Mouse (Mus musculus) kidney, postnatal 14 days (tissue): ENCODE measurements around the gene Selenot.
"Not testable (repeated sequence)": the region's sequence is repeated elsewhere in the genome, so short reads cannot be mapped to it uniquely, and the experiment has no call there.

ENCODE experiments used
- DNase-seq: peaks from one replicate; pipeline ENCODE4 v3.0.0; 2022; ENCODE audit warnings: mixed read lengths

Gene Selenot

DNA sequence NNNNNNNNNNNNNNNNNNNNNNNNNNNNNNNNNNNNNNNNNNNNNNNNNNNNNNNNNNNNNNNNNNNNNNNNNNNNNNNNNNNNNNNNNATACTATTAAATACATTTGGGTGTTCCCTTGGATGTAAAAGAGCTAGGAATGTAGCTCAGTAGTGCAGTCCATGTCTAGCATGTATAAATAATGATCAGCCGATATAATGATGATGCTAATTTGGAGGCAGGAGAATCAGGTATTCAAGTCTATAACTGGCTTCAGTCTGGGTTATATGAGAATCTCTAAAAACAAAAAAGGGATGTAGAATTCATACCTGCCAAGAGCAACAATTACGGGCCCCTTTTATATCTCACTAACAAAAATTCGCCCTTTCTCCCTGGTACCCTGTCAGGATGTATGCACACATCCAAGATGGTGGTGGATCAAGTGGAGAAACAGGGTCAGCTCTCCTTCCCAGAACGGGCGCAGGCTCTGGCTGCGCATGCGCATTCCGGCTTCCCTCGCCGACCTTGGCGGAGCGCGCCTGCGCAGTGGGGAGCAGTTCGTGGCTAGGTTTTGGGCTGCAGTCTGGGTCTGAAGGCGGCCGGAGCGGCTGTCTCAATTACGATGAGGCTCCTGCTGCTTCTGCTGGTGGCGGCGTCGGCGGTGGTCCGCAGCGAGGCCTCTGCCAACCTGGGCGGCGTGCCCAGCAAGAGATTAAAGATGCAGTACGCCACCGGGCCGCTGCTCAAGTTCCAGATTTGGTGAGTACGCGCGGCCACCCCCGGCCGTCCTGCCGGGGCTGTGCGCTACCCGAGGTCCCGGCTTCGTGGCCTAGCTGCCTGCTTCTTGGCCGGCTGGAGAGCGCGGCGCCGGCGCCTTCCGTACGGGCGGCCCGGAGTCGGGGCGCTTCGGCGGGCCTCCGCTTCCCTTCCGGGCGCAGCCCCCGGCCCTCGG, at the start of gene Selenot:
Gene Selenot, plus strand, starts transcription at position 500 of the 930 bp plus-strand sequence.
- peak; percentile 98 for DNase-seq

DNA sequence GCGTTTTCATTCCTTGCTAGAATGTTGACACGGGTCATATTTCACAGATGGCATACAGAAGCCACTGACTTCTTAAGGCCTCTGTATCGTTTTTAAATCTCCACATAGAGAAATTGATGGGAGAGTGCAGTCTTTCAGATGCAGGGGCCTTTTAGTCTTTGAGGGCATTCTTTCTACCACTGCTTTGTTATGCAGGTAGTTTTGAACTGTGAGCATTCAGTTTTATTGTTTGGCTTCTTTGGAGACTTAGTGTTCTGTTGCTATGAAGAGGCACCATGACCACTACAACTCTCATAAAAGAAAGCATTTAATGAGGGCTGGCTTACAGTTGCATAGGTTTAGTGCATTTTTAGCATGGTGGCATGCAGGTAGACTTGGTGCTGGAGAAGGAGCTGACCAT, 39.9 kb upstream of the Selenot start:
- DNase-seq, result no peak

DNA sequence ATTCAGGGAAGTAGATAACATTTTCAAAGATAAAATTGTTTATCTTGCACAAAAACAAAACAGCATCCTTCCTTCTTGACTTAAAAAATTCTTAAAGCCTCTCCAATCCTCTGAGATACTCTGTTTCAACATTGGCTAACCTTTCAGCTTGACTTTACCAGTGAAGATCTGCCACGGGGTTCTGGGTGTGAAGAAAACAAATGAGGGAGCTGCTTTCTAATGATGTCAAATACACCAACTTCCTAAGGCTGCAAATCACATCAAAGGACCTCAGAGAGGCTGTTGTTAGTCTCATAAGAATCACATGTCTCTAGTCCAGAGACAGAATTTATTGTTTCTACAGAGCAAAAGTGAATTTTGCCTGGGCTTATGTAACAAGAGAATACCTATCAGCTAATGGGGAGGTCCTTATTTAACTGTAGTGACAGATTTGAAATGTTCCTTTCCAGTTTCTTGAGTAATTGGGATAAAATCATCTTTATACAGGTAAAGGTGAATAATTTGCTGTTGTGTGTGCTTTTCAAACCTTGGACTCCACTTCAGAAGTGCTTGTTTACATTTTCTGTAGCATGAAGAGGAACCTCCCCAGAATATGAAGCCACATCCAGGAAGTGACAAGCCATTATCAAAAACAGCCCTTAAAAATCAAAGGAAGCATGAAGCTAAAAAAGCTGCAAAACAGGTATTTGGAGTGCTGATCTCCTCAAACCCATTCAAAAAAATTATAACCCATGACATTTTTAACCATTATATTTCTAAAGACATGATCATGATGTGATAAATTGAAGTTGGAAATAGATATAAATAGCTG, 24.2 kb upstream of the Selenot start:
- DNase-seq, result no peak

DNA sequence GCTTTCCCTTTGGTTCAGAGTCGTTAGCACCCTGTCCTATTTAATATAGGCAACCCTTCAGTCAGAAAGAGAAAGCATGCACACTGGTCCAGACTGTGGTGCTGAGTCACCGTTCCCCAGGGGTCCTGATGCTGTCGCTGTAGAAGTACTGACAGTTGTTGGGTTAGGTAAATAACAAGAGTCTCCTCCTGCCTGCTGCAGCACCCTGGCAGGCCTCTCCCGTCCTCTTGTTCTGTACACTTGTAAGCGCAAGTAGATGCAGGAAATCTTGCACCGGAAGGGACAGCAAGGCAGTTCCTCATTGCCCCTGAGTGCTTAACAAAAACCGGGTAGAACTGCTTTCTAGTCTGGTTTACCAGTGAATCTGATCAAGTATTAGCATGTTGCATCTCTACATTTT, 19.8 kb upstream of the Selenot start:
- DNase-seq, result no peak

DNA sequence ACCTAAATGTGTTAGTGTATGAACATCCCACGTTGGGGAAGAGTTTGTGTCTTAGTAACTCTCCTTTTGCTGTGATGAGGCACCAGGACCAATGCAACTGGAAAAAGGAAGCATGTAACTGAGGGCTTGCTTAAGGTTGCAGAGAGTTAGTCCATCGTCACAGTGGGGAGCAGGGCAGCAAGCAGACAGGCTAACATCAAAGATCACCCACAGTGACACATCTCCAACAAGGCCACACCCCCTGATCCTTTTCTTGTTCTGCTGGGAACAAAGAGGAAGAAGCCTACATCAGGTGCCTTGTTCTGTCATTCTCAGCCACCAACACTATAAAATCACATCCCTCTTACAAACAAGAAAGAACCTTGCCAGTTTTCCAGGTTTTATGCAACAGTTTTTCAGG, 16.5 kb upstream of the Selenot start:
- no peak for DNase-seq

GRCm38 (mm10) chr3:58561437-58561836, 15.0 kb upstream of the Selenot start:
- DNase-seq, result peak; percentile 16

DNA sequence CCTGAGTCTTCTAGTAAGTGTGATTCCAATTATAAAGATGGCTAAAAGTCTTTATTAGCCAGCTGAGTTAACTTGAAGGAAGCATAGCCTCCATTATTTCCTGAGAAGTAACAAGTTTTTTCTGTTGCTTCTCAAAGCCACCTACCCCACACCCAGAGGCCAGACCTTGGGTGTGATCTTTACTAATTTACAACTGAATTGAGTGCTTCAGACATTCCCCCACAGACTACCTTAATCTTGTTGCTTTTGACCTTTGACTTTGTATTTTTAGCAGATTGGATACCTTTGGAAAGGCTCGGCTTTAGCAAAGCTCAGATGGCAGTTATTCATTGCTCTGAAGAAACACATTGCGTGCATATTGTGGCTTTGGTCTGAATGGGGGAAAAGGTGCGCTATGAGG, 5.6 kb upstream of the Selenot start:
- no peak for DNase-seq

- peak; percentile 67 for DNase-seq
Measured at GRCm38 (mm10) chr3:58577067-58577503, 649 bp downstream of the Selenot start.

- no peak for DNase-seq
Measured at GRCm38 (mm10) chr3:58577506-58578050, 1.1 kb downstream of the Selenot start.

DNA sequence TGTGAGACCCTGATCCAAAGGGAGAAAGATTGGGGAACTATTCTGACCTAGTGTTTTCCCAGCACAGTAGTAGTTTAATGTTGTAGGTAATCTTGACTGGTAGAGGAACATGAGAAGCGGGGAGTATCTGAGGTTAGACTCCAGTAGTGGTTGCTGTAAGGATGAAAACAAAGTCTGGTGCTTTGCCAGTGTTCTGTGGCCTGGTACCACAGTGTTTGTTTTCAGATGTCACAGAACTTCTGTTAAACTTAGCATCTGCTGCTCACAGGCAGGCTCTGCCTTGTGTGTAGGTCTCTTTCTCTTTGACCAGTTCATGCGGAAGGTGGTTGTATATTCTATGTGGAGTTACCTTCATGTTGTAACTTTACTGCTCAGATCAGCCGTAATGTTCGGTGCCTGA, 5.1 kb downstream of the Selenot start:
- no peak for DNase-seq

DNA sequence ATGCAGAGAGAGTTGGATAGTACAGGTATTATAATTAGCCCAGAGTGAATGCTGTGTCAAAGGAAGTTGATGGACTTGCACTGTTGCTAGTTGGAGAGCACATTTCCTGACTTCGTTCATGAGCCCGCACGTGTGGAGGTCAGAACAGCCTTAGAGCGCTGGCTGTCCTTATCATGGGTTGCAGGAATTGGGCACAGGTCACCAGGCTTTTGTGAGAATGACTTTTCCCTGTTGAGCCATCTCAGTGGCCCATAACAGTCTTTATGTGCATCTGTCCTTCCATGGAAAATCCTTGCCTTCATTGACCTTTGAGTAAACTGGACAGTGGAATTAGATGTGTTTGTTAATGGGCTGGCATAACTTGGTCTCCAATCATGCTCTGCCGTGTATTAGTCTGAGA, 5.9 kb downstream of the Selenot start:
- no peak for DNase-seq

DNA sequence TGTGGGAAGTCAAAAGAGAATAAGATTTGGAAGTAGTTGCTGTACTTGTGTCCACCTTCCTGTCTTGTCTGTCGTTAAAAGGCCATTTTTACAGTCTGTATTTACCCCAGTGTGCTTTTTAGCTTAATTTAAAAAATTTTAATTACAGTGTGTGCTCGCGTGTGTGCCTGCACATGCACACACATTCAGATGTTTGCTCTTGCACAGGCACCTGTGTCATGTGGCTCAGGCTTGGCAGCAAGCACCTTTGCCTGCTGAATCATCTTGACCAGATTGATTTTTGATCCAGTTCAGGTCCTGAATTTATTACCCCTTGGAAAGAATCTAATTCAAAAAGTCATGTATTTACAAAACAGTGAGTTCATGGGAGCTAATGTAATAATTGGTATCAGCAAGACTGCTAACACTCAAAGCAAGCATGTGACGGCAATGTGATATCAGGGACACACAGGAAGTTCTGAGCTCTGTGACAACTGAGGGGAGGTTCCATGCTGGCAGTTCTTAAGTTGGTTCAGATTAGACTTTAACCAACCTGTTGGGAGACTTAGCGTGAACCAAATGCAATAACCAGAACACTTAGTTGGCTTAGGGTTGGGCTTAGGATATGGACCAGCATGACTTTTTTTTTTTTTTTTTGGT, 6.5 kb downstream of the Selenot start:
- DNase-seq, result no peak

DNA sequence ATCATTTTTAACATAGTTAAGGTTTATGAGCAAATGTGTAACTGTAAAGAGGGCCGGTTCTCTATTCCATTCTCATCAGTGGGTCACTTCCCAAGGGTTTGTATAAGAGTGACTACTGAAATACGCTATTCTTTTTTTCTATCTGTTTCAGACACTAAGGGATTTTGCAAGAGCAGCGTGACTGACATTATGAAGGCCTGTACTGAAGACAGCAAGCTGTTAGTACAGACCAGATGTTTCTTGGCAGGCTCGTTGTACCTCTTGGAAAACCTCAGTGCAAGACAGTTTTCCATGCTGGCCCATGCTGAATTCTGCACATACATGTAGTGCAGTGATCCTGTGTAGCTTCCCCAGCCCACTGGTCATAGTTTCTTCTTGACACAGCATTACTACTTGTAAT, 14.1 kb downstream of the Selenot start:
- DNase-seq, result not testable (repeated sequence)

DNA sequence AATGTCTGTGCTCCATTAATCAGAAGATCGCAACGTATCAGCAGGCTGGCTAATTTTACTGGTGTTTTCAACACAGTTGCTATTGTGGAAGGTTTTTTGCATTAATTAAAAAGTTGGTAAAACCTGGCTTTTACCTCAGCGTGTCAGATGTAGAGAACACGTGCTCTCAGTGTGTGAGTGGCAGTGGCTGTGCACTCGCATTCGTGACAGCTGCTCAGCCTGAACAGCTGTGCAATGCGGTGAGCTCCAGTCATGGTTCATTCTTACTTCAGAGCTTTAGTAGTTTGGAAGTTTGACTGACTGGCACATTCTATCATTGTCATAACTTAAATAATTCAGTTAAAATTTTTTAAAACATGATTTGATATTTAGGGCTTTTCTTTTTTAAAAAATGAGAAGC, 16.2 kb downstream of the Selenot start:
- not testable (repeated sequence) for DNase-seq

GRCm38 (mm10) chr3:58593623-58594022, 17.2 kb downstream of the Selenot start:
- DNase-seq, result no peak

- no peak for DNase-seq
Measured at GRCm38 (mm10) chr3:58608506-58608905, 32.1 kb downstream of the Selenot start.

- DNase-seq, result no peak
Measured at GRCm38 (mm10) chr3:58609985-58610384, 33.5 kb downstream of the Selenot start.

DNA sequence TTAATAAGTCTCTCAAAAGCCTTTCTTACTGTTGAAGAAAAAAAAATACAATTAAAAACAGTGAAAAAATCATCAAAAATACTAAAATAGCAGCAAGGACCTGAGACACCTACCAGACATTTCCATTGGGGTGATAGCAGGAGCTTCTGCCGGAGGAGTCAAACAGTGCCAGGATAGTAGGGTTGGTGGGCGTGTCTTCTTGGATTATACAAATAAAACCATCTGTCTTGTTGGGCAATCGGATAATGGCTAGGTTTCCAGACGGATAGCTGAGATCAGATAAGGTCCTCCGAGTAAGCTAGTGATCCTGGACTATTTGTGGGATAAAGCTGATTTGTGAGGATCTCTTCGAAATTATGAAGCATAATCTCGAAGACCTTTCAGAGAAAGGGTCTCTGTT, 44.6 kb downstream of the Selenot start:
- no peak for DNase-seq

DNA sequence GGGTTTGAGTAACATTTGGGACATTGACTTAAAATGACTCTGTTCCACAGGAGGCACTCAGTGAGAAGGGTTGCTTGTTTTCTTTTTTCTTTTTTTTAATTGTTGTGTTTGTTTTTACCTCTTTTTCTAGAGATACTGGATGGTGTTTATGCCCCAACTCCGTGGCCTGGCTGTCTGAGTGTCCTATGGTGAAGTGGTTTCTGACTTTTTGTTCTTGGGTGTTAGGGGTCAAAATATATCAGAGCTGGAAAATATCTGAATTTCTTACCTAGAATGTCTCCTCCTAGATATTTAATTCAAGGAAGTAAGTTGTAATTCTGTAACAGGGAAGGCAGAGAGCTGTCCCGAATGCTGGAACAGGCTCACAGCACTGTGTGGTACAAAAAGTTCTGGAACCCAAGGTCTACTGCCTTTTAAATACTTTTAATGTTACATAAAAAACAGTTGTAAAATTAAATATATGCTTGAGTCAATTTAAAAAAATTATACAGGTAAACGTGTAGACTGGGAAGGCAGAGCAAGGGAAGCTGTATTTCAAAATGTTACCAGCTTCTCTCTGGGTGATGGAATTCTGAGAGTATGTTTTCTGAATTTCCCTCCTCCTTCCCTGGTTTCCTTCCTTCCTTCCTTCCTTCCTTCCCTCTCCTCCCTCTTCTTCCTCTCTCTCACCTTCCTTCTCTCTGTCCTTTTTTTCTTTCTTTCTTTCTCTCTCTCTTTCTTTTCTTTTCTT, 46.4 kb downstream of the Selenot start:
- DNase-seq, result no peak

DNA sequence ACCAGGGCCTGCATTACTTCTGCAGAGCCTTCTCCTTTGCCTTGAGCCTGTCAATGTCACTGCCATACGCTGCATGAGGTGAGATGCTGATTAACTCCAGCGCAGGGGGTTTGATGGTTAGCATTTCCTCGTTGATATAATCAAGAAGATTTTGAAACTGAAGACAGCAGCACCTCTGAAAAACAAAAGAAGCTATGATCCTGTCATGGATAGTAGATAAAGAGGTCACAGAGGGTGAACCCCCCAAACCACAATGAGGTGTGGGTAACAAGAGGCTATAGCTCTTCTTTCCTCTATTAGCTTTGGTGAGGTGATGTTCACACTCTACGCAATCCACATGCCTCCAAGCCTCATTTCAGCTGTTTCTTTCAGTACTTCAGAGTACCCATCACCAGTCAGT, 48.5 kb downstream of the Selenot start:
- DNase-seq, result no peak

DNA sequence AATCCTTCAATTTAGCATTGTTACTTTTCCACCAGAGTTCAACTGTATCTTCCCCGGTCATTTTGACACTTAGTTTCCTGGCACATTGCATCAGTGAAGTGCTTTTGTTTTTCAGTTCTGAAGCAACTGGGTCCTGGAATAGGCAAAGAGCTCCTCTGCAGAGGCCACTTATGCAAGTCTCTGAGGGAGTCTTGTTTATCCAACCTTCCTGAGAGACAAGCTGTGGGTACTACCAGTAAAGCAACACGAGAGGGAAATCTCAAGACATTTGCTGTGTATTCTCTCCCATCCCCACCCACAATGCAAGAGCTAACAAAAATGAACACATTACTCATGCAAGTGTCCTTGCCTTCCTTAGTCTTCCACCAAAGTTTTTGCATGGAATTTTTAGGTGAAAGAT, 55.3 kb downstream of the Selenot start:
- DNase-seq, result no peak
